Mouse (Mus musculus): Measurements from ENCODE around the gene Zic3. TPM values are rescaled to one million over a fixed set of nuclear protein-coding genes. Genes with fewer than 3 reads are reported as not detected.

Gene Zic3
- total RNA-seq (2021) = 1 to 10 TPM; 2.2 to 2.4 TPM
- long read RNA-seq, experiment 1, partial matches to known transcripts = 0 of 5 reads
- long read RNA-seq, experiment 1, other reads (novel, unspliced or antisense) = 1 of 5 reads
- long read RNA-seq, experiment 2, partial matches to known transcripts = 0 of 4 reads
- long read RNA-seq, experiment 2, other reads (novel, unspliced or antisense) = 1 of 4 reads

GRCm38 (mm10) chrX:58022400-58022799 lies at the start of gene Zic3:
Gene Zic3, plus strand, starts transcription at chrX:58022700.
- H3K4me3 ChIP-seq = no peak within 1 kb of the TSS
- TF ChIP-seq CTCF (conservative IDR thresholded peaks at IDR 0.05) = no peak
- no peak for DNase-seq (ENCODE audit: low spot score in 2 of 2)
- no peak within 1 kb of the TSS for H3K27ac ChIP-seq

GRCm38 (mm10) chrX:57982351-57982750 lies 40.1 kb upstream of the Zic3 start:
- no peak for DNase-seq (ENCODE audit: low spot score in 2 of 2)
- no peak overlapping the region for H3K4me3 ChIP-seq
- TF ChIP-seq CTCF (conservative IDR thresholded peaks at IDR 0.05) = no peak
- no peak overlapping the region for H3K27ac ChIP-seq

- no peak for DNase-seq (ENCODE audit: low spot score in 2 of 2)
- Histone ChIP-seq H3K27ac (no peak overlapping the region), H3K4me3 (no peak overlapping the region)
- TF ChIP-seq CTCF (conservative IDR thresholded peaks at IDR 0.05) = no peak
Measured at GRCm38 (mm10) chrX:57987455-57988109, 34.9 kb upstream of the Zic3 start.

- no peak overlapping the region for H3K4me3 ChIP-seq
- no peak for TF ChIP-seq CTCF (conservative IDR thresholded peaks at IDR 0.05)
- H3K27ac ChIP-seq = no peak overlapping the region
- no peak for DNase-seq (ENCODE audit: low spot score in 2 of 2)
Measured at GRCm38 (mm10) chrX:58013391-58013790, 9.1 kb upstream of the Zic3 start.

GRCm38 (mm10) chrX:58014093-58014492 lies 8.4 kb upstream of the Zic3 start:
- H3K4me3 ChIP-seq = no peak overlapping the region
- H3K27ac ChIP-seq = no peak overlapping the region
- DNase-seq (ENCODE audit: low spot score in 2 of 2) = no peak
- no peak for TF ChIP-seq CTCF (conservative IDR thresholded peaks at IDR 0.05)

GRCm38 (mm10) chrX:58014761-58015160 lies 7.7 kb upstream of the Zic3 start:
- H3K27ac ChIP-seq = no peak overlapping the region
- no peak for DNase-seq (ENCODE audit: low spot score in 2 of 2)
- no peak overlapping the region for H3K4me3 ChIP-seq
- TF ChIP-seq CTCF (conservative IDR thresholded peaks at IDR 0.05) = no peak

GRCm38 (mm10) chrX:58015336-58015945 lies 7.1 kb upstream of the Zic3 start:
- Histone ChIP-seq H3K27ac (no peak overlapping the region), H3K4me3 (no peak overlapping the region)
- DNase-seq (ENCODE audit: low spot score in 2 of 2) = no peak
- TF ChIP-seq CTCF (conservative IDR thresholded peaks at IDR 0.05) = no peak

- no peak for DNase-seq (ENCODE audit: low spot score in 2 of 2)
- H3K27ac ChIP-seq = no peak overlapping the region
- no peak for TF ChIP-seq CTCF (conservative IDR thresholded peaks at IDR 0.05)
- H3K4me3 ChIP-seq = no peak overlapping the region
Measured at GRCm38 (mm10) chrX:58018720-58019119, 3.8 kb upstream of the Zic3 start.

- DNase-seq (ENCODE audit: low spot score in 2 of 2) = no peak
- Histone ChIP-seq H3K27ac (no peak overlapping the region), H3K4me3 (peak overlapping the region; percentile 11; the same call in 1 of the 2 replicates)
- TF ChIP-seq CTCF (conservative IDR thresholded peaks at IDR 0.05) = no peak
Measured at GRCm38 (mm10) chrX:58019257-58019953, 3.1 kb upstream of the Zic3 start.

GRCm38 (mm10) chrX:58027631-58028030 lies 5.1 kb downstream of the Zic3 start:
- DNase-seq (ENCODE audit: low spot score in 2 of 2) = no peak
- H3K27ac ChIP-seq = no peak overlapping the region
- no peak for TF ChIP-seq CTCF (conservative IDR thresholded peaks at IDR 0.05)

GRCm38 (mm10) chrX:58028082-58028481 lies 5.6 kb downstream of the Zic3 start:
- no peak for DNase-seq (ENCODE audit: low spot score in 2 of 2)
- Histone ChIP-seq H3K4me3 (no peak overlapping the region), H3K27ac (no peak overlapping the region)
- TF ChIP-seq CTCF (conservative IDR thresholded peaks at IDR 0.05) = no peak

More at GRCm38 (mm10) chrX:58027631-58028030, 5.1 kb downstream of the Zic3 start:
- H3K4me3 ChIP-seq = no peak overlapping the region

GRCm38 (mm10) chrX:58028858-58029257 lies 6.4 kb downstream of the Zic3 start:
- Histone ChIP-seq H3K27ac (no peak overlapping the region), H3K4me3 (no peak overlapping the region)
- no peak for DNase-seq (ENCODE audit: low spot score in 2 of 2)
- no peak for TF ChIP-seq CTCF (conservative IDR thresholded peaks at IDR 0.05)
